Mouse (Mus musculus) right cerebral cortex, postnatal 10 days (tissue): ENCODE results near the gene Ehmt2.
A peak's percentile ranks its signal among the peaks of the same experiment; 100 is the strongest.
"Not testable (repeated sequence)": the region's sequence is repeated elsewhere in the genome, so short reads cannot be mapped to it uniquely, and the experiment has no call there.

Experiments
- DNase-seq, 2 experiments: peaks; one replicate each; pipeline ENCODE4 v3.0.0; 2021; ENCODE audit warnings: low spot score in 2 of 2

Gene Ehmt2

DNA sequence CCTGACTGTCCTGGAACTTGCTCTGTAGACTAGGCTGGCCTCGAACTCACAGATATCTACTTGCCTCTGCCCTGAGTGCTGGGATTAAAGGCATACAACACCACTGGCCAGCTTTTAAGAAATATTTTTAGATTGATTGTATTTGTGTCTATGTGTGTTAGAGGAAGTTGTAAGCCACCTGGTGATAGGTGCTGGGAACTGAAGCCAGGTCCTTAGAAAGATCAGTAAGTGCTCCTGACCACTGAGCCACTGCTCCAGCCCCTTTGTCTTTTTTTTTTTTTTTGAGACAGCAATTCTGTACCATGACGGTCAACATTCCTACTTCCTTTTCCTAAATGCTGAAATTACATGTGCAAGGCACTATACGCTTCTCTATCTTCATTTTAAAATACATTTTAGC, 55.0 kb downstream of the Ehmt2 start:
- no peak for DNase-seq

DNA sequence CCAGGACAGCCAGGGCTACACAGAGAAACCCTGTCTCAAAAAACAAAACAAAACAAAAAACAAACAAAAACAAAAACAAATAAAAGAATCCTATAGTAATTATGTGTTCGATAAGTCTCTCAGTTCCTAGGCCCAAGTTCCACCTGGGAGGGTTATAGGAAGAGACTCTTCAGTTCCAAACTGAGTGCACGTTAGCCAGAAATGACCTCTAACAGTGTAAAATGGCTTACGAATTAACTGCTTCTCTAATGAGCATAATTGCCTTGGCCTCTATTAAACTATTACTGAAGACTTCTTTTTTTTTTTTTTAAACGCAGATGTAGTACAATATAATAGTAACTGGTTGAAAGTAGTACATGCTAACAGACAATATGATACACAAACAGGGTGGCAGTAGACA, 55.6 kb downstream of the Ehmt2 start:
- DNase-seq, result no peak

- peak in 1 of 2 experiments; percentile 16 for DNase-seq
These were observed 56.6 kb downstream of the Ehmt2 start for GRCm38 (mm10) chr17:34954831-34955230.

DNA sequence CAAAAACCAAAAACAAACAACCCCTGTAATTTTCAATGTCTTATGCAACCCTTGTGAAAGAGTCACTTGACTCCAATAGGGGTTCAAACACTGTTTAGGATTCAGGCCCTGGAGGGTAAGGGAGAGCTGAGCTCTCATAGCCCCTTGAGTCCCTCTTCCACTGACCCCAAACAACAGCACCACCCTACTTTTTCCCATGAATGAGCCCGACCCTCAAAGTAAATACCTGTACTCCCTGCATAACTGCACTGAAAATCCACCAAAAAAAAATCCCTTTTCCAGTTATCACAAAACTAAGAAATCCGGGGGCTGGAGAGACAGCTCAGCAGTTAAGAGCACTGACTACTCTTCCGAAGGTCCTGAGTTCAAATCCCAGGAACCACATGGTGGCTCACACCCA, 57.6 kb downstream of the Ehmt2 start:
- no peak for DNase-seq

DNA sequence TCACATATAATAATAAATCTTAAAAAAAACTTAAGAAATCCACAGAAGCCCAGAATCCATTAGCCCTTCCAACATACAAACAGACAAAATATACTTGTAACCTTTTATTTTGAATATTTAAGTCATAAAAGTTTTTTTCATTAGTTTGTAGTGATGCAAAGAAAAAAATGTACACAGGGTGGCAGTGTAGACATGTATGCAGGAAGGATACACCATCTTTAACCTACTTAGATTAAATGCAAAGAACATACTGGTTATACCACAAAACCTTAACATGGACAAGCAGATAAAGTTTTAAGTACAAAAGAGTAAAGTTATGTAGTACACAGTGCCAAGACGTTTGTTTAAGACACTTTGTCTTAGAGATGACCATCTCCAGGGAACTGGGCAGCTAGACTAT, 58.1 kb downstream of the Ehmt2 start:
- DNase-seq, result no peak

- not testable (repeated sequence) for DNase-seq
These were observed 59.0 kb downstream of the Ehmt2 start for GRCm38 (mm10) chr17:34957291-34957690.

- not testable (repeated sequence) for DNase-seq
These were observed 59.7 kb downstream of the Ehmt2 start for GRCm38 (mm10) chr17:34957966-34958365.

DNA sequence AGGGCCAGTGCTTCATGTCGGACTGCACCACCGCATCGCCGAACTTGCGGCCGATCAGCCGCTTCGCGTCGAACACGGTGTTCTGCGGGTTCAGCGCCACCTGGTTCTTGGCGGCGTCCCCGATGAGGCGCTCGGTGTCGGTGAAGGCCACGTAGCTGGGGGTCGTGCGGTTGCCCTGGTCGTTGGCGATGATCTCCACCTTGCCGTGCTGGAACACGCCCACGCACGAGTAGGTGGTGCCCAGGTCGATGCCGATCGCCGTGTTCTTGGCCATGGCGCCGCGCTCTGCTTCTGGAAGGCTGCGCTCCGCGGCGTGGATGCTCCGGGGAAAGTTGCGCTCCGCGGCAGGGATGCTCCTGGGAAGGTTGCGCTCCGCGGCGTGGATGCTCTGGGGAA, 60.5 kb downstream of the Ehmt2 start:
- not testable (repeated sequence) for DNase-seq

DNA sequence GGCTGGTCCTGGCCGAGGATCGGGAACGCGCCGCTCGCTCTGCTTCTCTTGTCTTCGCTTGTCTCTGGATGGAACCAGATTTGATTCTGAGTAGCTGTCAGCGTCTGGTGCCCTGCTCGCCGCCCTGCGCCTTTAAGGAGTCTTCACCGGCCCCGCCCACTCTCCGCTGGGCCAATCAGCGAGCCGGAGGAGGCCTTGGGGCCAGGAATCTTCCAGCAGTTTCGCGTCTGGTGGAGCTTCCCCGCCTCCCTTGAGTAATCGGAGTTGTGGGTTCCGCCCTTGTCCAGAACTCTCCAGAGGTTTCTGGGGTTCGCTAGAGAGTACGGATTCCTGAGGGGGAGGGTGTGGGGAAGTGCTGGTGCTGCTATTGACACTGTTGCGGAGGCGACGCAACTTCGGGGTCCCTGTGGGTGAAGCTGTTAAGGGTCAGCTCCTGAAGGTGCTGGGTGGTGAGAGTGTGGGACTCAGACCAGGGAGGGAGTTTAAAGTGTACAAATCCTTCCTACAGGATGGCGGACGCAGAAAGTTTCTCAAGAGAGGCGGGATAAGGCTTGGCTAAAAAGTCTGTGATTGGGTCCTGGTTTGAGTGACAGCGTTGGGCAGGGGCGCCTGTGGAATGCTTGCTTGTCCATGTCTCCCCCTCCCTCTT, 61.0 kb downstream of the Ehmt2 start, which contains the start of gene Hspa1b:
Hspa1b (minus strand) TSS at position 109 of the 649 bp plus-strand sequence.
- DNase-seq, result peak; percentile 80 to 85

DNA sequence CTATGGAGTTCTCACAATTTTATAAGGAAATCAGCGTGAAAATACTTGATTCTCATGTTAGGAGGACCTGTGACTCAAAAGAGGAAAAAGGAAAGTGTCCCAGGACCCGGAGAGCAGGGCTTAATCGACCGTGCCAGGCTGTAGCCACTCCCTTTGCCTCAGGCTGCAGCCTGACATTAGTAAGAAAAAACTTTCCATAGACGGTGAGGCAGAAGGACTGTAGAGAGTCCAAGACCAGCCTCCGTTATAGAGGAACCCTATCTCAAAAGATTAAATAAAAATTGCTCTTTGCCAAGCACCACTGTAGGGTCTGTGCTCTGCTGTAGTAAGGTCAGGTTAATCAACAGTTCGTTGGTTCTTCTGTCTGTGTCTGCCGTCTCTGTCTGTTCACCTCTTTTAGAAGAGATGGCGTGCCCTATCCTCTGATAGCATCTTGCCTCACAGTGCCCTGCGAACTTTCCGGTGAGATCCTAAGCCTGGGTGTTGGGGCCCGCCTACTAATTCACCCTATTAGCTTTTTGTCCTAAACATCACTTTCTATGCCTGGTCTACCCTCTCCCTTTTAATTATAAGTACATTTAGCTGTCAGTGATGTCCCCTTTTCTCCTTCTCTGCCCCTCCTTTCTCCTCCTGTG, 61.7 kb downstream of the Ehmt2 start:
- no peak for DNase-seq

DNA sequence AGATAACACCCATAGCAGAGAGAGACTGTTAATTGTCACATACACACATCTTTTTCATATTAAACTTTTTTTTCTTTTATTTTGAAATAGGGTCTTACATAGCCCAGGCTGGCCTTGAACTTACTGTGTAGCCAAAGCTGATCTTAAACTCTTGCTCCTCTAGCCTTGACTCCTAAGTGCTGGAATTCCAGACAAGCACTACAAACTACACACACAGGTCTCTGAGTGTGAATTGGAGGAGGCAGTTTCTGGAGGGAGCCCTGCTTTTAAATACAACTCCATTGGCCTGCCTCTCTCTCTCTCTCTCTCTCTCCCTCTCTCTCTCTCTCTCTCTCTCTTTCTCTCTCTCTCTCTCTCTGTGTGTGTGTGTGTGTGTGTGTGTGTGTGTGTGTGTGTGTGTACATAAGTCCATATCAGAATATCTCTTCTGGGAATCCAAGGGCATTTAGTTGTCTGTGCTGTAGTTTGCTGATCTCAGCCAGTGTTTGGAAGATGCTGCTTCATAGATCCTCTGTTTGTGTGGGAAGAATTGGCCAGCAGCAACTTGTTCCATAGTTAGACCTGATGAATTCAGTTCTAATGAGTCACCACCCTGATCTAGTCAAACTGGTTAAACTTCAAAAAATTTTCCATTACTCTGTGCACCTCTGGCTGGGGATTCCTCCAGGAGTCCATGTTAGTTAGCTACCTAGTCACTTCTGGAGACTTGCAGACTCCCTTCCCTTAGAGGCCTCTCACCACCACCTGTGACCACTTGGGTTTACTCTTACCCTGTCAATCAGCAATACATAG, 62.6 kb downstream of the Ehmt2 start:
- no peak for DNase-seq

- no peak for DNase-seq
These were observed 63.9 kb downstream of the Ehmt2 start for GRCm38 (mm10) chr17:34962125-34962524.

GRCm38 (mm10) chr17:34962841-34963240, 64.6 kb downstream of the Ehmt2 start:
- no peak for DNase-seq
